Mouse (Mus musculus) urinary bladder, postnatal 0 days (tissue): Measurements from ENCODE around the gene Trmt112. TPM values are rescaled to one million over a fixed set of nuclear protein-coding genes. Genes with fewer than 3 reads are reported as not detected.

Source experiments
- microRNA-seq: library from miRNA; unstranded; fragments of <30 nt; microRNA quantifications from one replicate; pipeline ENCODE4, GENCODE M21; 2016
- polyA plus RNA-seq: library from polyadenylated mRNA; unstranded; fragments of >200 nt; fragmentation: Nextera tagmentation; extraction: Ambion mirVana; gene quantifications from 2 replicates; pipeline ENCODE4 v1.2.1, GENCODE M21; 2015

The Trmt112 gene
- polyA plus RNA-seq: 77.8 and 79.0 TPM in 2 replicates

GRCm38 (mm10) chr19:6909507-6910289, at the start of gene Trmt112, which contains the start of gene Prdx5:
Gene Trmt112 (plus strand): TSS chr19:6909698.
Gene Prdx5 (minus strand): TSS chr19:6910106.

GRCm38 (mm10) chr19:6921647-6922567, 12.4 kb downstream of the Trmt112 start, which contains the start of gene Esrra:
Gene Esrra (minus strand): TSS chr19:6921813.

GRCm38 (mm10) chr19:6925307-6925573, 15.7 kb downstream of the Trmt112 start, which contains the start of gene Catsperz:
Gene Catsperz (minus strand): TSS chr19:6925380.

GRCm38 (mm10) chr19:6934195-6934977, 24.9 kb downstream of the Trmt112 start, which contains the start of gene Kcnk4:
Gene Kcnk4 (minus strand): TSS chr19:6934515.

GRCm38 (mm10) chr19:6941372-6942248, 32.1 kb downstream of the Trmt112 start, which contains the start of gene Bad:
Gene Bad (plus strand): TSS chr19:6941861.

DNA sequence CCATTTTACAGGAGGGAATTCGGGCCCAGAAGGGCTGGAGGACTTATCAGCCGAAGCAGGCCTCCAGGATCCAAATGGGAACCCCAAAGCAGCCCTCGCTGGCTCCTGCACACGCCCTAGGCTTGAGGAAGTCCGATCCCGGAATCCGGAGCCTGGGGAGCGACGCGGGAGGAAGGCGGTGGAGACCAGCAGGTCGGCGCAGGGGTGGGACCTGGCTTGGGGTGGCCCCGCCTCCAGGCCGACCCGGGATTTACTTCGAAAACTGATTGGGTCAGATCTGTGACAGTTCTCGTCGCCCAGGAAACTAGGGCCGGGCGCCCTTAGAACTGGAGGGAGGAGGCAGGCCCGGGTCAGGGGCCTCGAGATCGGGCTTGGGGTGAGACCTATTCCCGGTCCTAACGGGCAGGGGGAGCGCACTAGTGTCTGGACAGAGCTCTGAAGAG, 32.8 kb downstream of the Trmt112 start, which contains the start of gene Gpr137:
Gene Gpr137, minus strand, starts transcription at position 232 of the 443 bp plus-strand sequence.

Small RNAs within 50 kb of the gene (microRNA-seq; reads per million reads assigned to microRNA genes)
- gene Mir6990: 2.2 reads per million

Other genes starting within 250 kb of the Trmt112 start
- 40.3 and 43.7 TPM in 2 replicates for gene Rps6ka4, start 69.1 kb upstream of the Trmt112 start, polyA plus RNA-seq
- 0.83 and 1.3 TPM in 2 replicates for gene Ccdc88b, start 51.5 kb upstream of the Trmt112 start, polyA plus RNA-seq
- gene Prdx5, start 408 bp downstream of the Trmt112 start, polyA plus RNA-seq: 550 and 643 TPM in 2 replicates
- gene Esrra, start 12.1 kb downstream of the Trmt112 start, polyA plus RNA-seq: 14.4 and 16.9 TPM in 2 replicates
- 2.5 and 3.3 TPM in 2 replicates for gene Catsperz, start 15.7 kb downstream of the Trmt112 start, polyA plus RNA-seq
- 0.44 and 0.81 TPM in 2 replicates for gene Kcnk4, start 24.8 kb downstream of the Trmt112 start, polyA plus RNA-seq
- 67.7 and 73.8 TPM in 2 replicates for gene Bad, start 32.2 kb downstream of the Trmt112 start, polyA plus RNA-seq
- 23.7 and 24.3 TPM in 2 replicates for gene Gpr137, start 32.8 kb downstream of the Trmt112 start, polyA plus RNA-seq
- 81.0 and 92.9 TPM in 2 replicates for gene Ppp1r14b, start 65.3 kb downstream of the Trmt112 start, polyA plus RNA-seq
- 31.8 TPM in 2 replicates for gene Plcb3, start 66.8 kb downstream of the Trmt112 start, polyA plus RNA-seq
- 74.7 and 85.4 TPM in 2 replicates for gene Fkbp2, start 70.8 kb downstream of the Trmt112 start, polyA plus RNA-seq
- 34.4 and 38.7 TPM in 2 replicates for gene Vegfb, start 78.0 kb downstream of the Trmt112 start, polyA plus RNA-seq
- 26.6 and 32.5 TPM in 2 replicates for gene Dnajc4, start 82.9 kb downstream of the Trmt112 start, polyA plus RNA-seq
- 17.2 and 19.9 TPM in 2 replicates for gene Nudt22, start 86.4 kb downstream of the Trmt112 start, polyA plus RNA-seq
- 10.9 and 11.3 TPM in 2 replicates for gene Trpt1, start 86.4 kb downstream of the Trmt112 start, polyA plus RNA-seq
- gene Fermt3, start 109.8 kb downstream of the Trmt112 start, polyA plus RNA-seq: 7.1 and 19.9 TPM in 2 replicates
- 79.0 and 85.8 TPM in 2 replicates for gene Stip1, start 130.3 kb downstream of the Trmt112 start, polyA plus RNA-seq
- gene Macrod1, start 147.1 kb downstream of the Trmt112 start, polyA plus RNA-seq: 5.4 and 6.9 TPM in 2 replicates
- gene Flrt1, start 196.0 kb downstream of the Trmt112 start, polyA plus RNA-seq: 0.68 and 0.73 TPM in 2 replicates